Mouse (Mus musculus): ENCODE results near the gene Gm26965.
"Not testable (repeated sequence)": the region's sequence is repeated elsewhere in the genome, so short reads cannot be mapped to it uniquely, and the experiment has no call there.

Gm26965 gene

DNA sequence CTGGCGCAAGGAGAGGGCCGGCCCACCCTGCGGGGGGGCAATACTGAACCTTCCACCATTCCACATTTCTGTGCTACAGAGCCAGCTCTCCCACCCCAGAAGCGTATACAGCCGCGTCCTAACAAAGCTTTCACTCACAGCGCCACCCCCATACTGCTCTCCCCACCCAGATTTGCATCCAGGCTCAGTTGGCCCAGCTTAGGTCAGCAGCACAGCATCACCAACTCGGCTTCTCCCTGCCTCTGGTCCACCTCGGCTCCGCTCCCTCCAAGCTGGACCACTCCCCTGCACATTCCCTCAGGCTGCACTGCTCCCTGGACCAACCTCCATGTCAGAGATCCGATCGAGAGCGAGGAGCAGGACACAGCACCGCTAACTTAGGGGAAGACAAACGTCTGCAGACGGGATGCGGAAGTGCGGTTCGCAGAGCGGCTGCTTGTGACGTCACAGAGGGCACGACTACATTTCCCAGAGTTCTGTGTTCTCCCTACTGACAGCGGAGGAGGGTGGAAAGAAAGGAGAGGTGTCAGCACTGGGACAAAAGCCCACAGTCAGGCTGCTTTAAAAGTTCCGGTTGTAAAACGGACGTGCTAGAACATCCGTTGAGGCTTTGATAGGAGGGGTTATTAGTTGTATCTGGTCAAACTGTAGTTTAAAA is at the start of gene Gm26965, which contains the start of gene Zfp87:
Gene Gm26965, minus strand, starts transcription at position 399 of the 658 bp plus-strand sequence.
Gene Zfp87, minus strand, starts transcription at position 425 of the 658 bp plus-strand sequence.
- DNase-seq (ENCODE audit: low read depth) = peak; percentile 94

GRCm38 (mm10) chr13:67572591-67573189 is 46.7 kb upstream of the Gm26965 start:
- DNase-seq (ENCODE audit: low read depth) = no peak

DNA sequence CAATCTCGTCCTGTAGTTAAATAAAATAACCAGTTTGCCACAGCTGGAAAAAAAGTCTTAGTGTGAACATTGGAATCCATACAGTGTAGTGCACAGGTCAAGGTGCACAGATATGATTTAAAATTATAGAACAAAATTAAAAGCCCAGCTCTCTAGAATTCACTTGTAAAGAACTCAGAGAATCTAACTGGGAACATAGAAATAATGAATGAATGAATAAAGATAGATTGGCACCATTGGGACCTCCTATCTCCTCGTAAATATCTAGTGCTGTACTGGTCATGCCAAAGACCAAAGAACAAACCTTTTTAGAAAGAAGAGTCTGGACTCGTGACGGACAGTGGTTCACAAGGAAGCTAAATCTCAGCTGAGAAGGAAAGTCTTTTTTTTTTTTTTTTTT is 27.8 kb upstream of the Gm26965 start, which contains the start of gene Zfp748:
Gene Zfp748, minus strand, starts transcription at position 101 of the 400 bp plus-strand sequence.
- DNase-seq (ENCODE audit: low read depth) = no peak

- DNase-seq (ENCODE audit: low read depth) = peak; percentile 87
Observed at GRCm38 (mm10) chr13:67552505-67553346, 26.8 kb upstream of the Gm26965 start.

GRCm38 (mm10) chr13:67545941-67546340 is 20.0 kb upstream of the Gm26965 start:
- DNase-seq (ENCODE audit: low read depth) = no peak

DNA sequence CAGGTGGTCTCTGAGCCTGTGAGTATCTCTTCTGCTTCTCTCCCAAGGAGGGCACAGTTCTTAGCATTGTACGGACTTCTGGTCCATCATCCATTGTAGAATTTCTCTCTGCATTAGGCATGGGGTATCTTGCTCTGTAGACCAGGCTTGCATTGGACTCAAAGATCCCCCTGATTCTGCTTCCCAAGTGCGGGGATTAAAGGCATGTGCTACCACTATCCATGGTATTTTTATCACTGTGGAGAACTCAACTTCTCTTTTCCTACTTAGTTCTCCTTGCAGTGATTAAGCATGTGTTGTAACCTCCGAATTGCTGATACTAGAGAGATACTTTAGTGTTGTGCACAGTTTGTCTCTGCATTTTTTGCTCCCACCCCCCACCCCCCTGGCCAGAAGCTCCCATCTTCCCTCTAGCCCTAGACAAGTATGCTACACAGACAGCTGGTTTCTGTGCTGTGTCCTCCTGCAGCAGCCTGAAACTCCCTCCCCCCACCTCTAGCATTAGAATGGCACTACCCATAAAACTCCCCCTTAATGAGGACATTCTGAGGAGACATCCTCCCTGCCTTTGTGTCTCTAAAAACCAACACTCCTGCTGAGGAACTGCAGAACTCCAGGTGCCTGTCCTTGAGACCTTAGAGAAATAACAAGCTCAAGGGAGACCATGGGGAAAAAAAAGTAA is 1.2 kb upstream of the Gm26965 start:
- no peak for DNase-seq (ENCODE audit: low read depth)

GRCm38 (mm10) chr13:67500908-67501307 is 25.0 kb downstream of the Gm26965 start:
- DNase-seq (ENCODE audit: low read depth) = no peak

DNA sequence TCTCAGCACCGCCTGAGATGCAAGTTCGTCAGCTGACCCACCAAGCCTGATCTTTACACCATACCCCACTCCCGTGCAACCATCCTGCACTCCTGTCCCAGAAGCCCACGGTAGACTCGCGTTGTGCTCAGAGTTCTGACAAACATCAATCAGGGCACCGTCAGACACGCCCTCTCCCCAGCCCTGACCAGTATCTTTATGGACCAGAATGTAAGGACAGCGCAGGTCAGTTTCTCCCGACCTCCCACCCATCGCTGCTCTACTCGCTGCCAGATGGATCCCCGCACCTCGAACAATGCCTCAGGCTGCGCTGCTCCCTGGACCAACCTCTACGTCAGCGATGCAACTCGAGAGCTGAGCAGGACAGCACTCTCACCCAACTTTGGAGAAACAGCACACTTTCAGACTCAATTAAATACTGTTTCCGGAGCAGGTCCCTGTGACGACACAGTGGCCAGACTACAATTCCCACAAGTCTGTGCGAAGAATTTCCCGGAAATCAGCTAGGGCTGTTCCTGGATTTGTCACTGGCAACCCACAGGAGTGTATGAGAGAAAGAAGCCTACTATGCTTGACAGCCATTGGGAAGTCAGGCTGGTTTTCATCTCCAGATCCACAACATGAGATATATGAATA is 25.7 kb downstream of the Gm26965 start, which contains the start of gene Zfp58:
Gene Zfp58, minus strand, starts transcription at position 472 of the 636 bp plus-strand sequence.
- peak; percentile 89 for DNase-seq (ENCODE audit: low read depth)

GRCm38 (mm10) chr13:67495631-67496030 is 30.3 kb downstream of the Gm26965 start:
- DNase-seq (ENCODE audit: low read depth) = no peak

DNA sequence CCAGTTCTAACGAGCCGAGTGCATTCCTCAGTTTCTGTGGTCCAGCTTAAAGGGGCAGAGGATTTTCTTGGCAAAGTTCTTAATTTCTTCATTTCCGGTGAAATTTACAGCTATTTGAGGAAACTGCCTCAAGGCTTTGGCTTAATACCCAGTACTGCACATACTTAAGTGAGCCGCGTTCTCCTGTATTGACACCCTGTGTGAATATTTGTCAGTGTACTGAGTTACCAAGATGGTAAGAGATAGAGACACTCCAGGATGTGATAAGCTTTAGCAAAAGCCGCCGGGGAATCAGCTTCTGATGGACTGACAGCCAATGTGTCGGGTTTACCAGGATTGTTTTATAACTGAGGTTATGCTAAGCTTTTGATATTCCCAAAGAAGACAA is 41.5 kb downstream of the Gm26965 start:
- DNase-seq (ENCODE audit: low read depth) = no peak

DNA sequence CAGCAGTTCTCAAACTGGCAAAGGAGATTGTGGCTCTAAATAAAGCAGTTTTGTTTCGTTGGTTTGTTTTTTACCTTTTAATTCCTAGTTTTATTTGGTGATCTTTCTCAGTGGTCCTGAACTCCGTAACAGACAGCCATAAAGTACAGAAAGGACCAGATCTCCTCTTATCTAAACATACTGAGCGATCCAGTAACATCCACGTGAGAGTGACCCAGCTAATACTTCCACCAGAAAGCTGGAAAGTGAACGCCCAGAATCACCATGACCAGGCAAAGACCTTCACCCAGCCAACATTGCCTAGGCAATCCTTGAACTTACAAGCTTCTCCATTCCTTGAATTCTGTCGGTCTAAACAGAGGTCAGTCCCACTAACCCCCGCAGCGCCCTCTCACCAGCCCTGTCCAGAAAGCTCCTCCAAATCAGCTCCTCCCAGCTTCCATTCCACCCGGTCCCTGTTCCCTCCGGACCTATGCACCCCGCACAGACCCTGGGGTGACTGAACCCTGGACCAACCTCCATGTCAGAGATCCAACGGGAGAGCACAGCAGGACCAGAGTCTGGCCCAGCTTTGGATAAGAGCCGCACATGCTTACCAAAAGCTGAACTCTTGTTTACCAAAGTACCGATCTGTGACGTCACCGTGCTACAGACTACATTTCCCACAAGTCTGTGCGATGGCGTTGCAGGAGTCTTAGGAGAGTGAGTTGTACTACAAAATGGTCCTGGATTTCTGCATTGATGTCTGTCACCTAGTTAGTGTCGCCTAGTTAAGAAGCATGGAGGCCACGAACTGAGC is 42.1 kb downstream of the Gm26965 start, which contains the start of gene Zfp874b:
Gene Zfp874b, minus strand, starts transcription at position 634 of the 799 bp plus-strand sequence.
- DNase-seq (ENCODE audit: low read depth) = peak; percentile 91

DNA sequence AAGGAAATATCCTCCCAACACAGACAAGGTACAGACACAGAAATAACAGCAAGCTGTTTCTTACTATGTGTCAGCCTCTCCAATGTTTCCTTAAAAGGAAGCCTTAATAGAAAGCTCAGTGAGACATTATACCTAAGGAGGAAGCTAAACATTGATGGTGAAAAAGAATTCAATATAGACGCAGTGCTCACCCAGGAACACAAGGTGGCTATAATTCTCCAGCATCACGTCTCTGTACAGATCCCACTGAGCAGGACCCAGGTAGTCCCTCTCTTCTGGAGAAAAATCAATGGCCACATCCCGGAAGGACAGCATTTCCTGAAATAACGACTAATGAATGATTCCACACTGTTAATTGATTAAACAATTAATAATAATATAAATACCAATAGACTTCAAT is 44.4 kb downstream of the Gm26965 start:
- DNase-seq (ENCODE audit: low read depth) = peak; percentile 25

DNA sequence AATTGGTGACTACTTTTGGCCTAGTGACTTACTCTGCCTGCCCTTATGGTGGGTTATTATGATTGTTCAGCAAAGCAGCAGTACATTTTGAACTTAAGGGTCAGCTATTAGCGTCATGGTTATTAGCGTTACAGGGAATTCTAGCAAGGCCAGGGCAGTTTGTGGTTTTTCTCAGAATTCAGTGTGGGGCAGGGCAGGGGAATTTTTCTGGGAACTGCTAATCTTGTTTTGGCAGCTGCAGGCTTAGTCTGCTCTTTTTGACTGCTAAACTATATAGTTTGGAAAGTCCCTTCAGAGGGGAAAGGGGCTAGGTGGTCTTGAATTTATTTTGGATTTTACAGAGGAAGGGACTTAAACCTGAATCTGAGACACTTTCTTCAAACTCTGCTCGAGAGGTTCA is 56.7 kb downstream of the Gm26965 start:
- DNase-seq (ENCODE audit: low read depth) = peak; percentile 11

GRCm38 (mm10) chr13:67463506-67464185 is 62.3 kb downstream of the Gm26965 start:
- not testable (repeated sequence) for DNase-seq (ENCODE audit: low read depth)

GRCm38 (mm10) chr13:67452021-67452309 is 74.0 kb downstream of the Gm26965 start:
- DNase-seq (ENCODE audit: low read depth) = peak; percentile 19

- peak; percentile 92 for DNase-seq (ENCODE audit: low read depth)
Observed at GRCm38 (mm10) chr13:67451172-67452020, 74.6 kb downstream of the Gm26965 start, which contains the start of gene Zfp874a. Gene Zfp874a, minus strand, starts transcription at chr13:67451624.

Measured in NIH3T3 (cell line).